Mouse (Mus musculus): ENCODE results near the gene Usp47. TPM values are rescaled to one million over a fixed set of nuclear protein-coding genes. Genes with fewer than 3 reads are reported as not detected.
A peak's percentile ranks its signal among the peaks of the same experiment; 100 is the strongest.

The Usp47 gene
- polyA plus RNA-seq, 1 experiment: 0.23 TPM

- Histone ChIP-seq H3K4me1 (ENCODE audit: control insufficient read depth) (peaks cover 38% of the 10 kb centered on the region), H3K27me3 (ENCODE audit: control insufficient read depth) (no peaks in the 10 kb centered on the region), H3K36me3 (ENCODE audit: control insufficient read depth) (peaks cover 9% of the 10 kb centered on the region), H3K9me3 (ENCODE audit: control insufficient read depth, low read length) (no peaks in the 10 kb centered on the region), H3K4me3 (replicated peaks) (peak overlapping the region; percentile 99)
- TF ChIP-seq GATA1 (IDR thresholded peaks at IDR 0.05; ENCODE audit: low read length) (no peak), TAL1 (IDR thresholded peaks at IDR 0.05; ENCODE audit: low read length) (no peak)
These were observed 1.6 kb downstream of the Usp47 start for GRCm38 (mm10) chr7:112024856-112025255.

- Histone ChIP-seq H3K4me3 (replicated peaks) (no peak overlapping the region), H3K9me3 (ENCODE audit: control insufficient read depth, low read length) (no peaks in the 10 kb centered on the region), H3K4me1 (ENCODE audit: control insufficient read depth) (peaks cover 25% of the 10 kb centered on the region), H3K36me3 (ENCODE audit: control insufficient read depth) (peaks cover 11% of the 10 kb centered on the region), H3K27me3 (ENCODE audit: control insufficient read depth) (no peaks in the 10 kb centered on the region)
- TF ChIP-seq TAL1 (IDR thresholded peaks at IDR 0.05; ENCODE audit: low read length): no peak
These were observed 7.3 kb downstream of the Usp47 start for GRCm38 (mm10) chr7:112030594-112030993.

- TF ChIP-seq GATA1 (IDR thresholded peaks at IDR 0.05; ENCODE audit: low read length): no peak
- no peak for TF ChIP-seq TAL1 (IDR thresholded peaks at IDR 0.05; ENCODE audit: low read length)
- Histone ChIP-seq H3K36me3 (ENCODE audit: control insufficient read depth) (peaks cover 2% of the 10 kb centered on the region), H3K4me3 (replicated peaks) (no peak overlapping the region), H3K4me1 (ENCODE audit: control insufficient read depth) (peaks cover 16% of the 10 kb centered on the region), H3K9me3 (ENCODE audit: control insufficient read depth, low read length) (no peaks in the 10 kb centered on the region), H3K27me3 (ENCODE audit: control insufficient read depth) (no peaks in the 10 kb centered on the region)
These were observed 12.5 kb downstream of the Usp47 start for GRCm38 (mm10) chr7:112035804-112036203.

- no peak overlapping the region for H3K4me3 ChIP-seq (replicated peaks)
- TF ChIP-seq GATA1 (IDR thresholded peaks at IDR 0.05; ENCODE audit: low read length) (no peak), TAL1 (IDR thresholded peaks at IDR 0.05; ENCODE audit: low read length) (no peak)
- no peaks in the 10 kb centered on the region for H3K9me3 ChIP-seq (ENCODE audit: control insufficient read depth, low read length)
- H3K27me3 ChIP-seq (ENCODE audit: control insufficient read depth): no peaks in the 10 kb centered on the region
- peaks cover 16% of the 10 kb centered on the region for H3K4me1 ChIP-seq (ENCODE audit: control insufficient read depth)
- peaks cover 2% of the 10 kb centered on the region; the same call in 1 of the 2 replicates for H3K36me3 ChIP-seq (ENCODE audit: control insufficient read depth)
These were observed 13.3 kb downstream of the Usp47 start for GRCm38 (mm10) chr7:112036636-112037035.

GRCm38 (mm10) chr7:112040271-112040670, 17.0 kb downstream of the Usp47 start:
- Histone ChIP-seq H3K4me1 (ENCODE audit: control insufficient read depth) (peaks cover 12% of the 10 kb centered on the region), H3K27me3 (ENCODE audit: control insufficient read depth) (no peaks in the 10 kb centered on the region), H3K9me3 (ENCODE audit: control insufficient read depth, low read length) (no peaks in the 10 kb centered on the region), H3K4me3 (replicated peaks) (no peak overlapping the region), H3K36me3 (ENCODE audit: control insufficient read depth) (no peaks in the 10 kb centered on the region)
- TF ChIP-seq GATA1 (IDR thresholded peaks at IDR 0.05; ENCODE audit: low read length): peak; percentile 31; the same call in 1 of the 2 replicates
- no peak for TF ChIP-seq TAL1 (IDR thresholded peaks at IDR 0.05; ENCODE audit: low read length)

- no peaks in the 10 kb centered on the region for H3K27me3 ChIP-seq (ENCODE audit: control insufficient read depth)
- TF ChIP-seq GATA1 (IDR thresholded peaks at IDR 0.05; ENCODE audit: low read length) (no peak), TAL1 (IDR thresholded peaks at IDR 0.05; ENCODE audit: low read length) (no peak)
- no peaks in the 10 kb centered on the region for H3K36me3 ChIP-seq (ENCODE audit: control insufficient read depth)
- H3K4me1 ChIP-seq (ENCODE audit: control insufficient read depth): peaks cover 9% of the 10 kb centered on the region
- H3K4me3 ChIP-seq (replicated peaks): no peak overlapping the region
- H3K9me3 ChIP-seq (ENCODE audit: control insufficient read depth, low read length): no peaks in the 10 kb centered on the region
These were observed 19.5 kb downstream of the Usp47 start for GRCm38 (mm10) chr7:112042758-112043157.

- Histone ChIP-seq H3K4me1 (ENCODE audit: control insufficient read depth) (peaks cover 9% of the 10 kb centered on the region), H3K36me3 (ENCODE audit: control insufficient read depth) (peaks cover 3% of the 10 kb centered on the region)
- TF ChIP-seq TAL1 (IDR thresholded peaks at IDR 0.05; ENCODE audit: low read length) (no peak), GATA1 (IDR thresholded peaks at IDR 0.05; ENCODE audit: low read length) (no peak)
These were observed 21.9 kb downstream of the Usp47 start for GRCm38 (mm10) chr7:112045249-112045648.

GRCm38 (mm10) chr7:112045794-112046388, 22.6 kb downstream of the Usp47 start:
- no peaks in the 10 kb centered on the region for H3K9me3 ChIP-seq (ENCODE audit: control insufficient read depth, low read length)
- no peak for TF ChIP-seq GATA1 (IDR thresholded peaks at IDR 0.05; ENCODE audit: low read length)
- no peak for TF ChIP-seq TAL1 (IDR thresholded peaks at IDR 0.05; ENCODE audit: low read length)
- peaks cover 3% of the 10 kb centered on the region for H3K36me3 ChIP-seq (ENCODE audit: control insufficient read depth)
- no peak overlapping the region for H3K4me3 ChIP-seq (replicated peaks)
- no peaks in the 10 kb centered on the region for H3K27me3 ChIP-seq (ENCODE audit: control insufficient read depth)
- peaks cover 6% of the 10 kb centered on the region for H3K4me1 ChIP-seq (ENCODE audit: control insufficient read depth)

More at GRCm38 (mm10) chr7:112045249-112045648, 21.9 kb downstream of the Usp47 start:
- no peaks in the 10 kb centered on the region for H3K9me3 ChIP-seq (ENCODE audit: control insufficient read depth, low read length)
- H3K27me3 ChIP-seq (ENCODE audit: control insufficient read depth): no peaks in the 10 kb centered on the region
- H3K4me3 ChIP-seq (replicated peaks): no peak overlapping the region

GRCm38 (mm10) chr7:112048643-112049042, 25.3 kb downstream of the Usp47 start:
- Histone ChIP-seq H3K4me1 (ENCODE audit: control insufficient read depth) (0 out of 2 replicates have a peak, but pooled peaks cover 2% of the 10 kb centered on the region), H3K9me3 (ENCODE audit: control insufficient read depth, low read length) (no peaks in the 10 kb centered on the region), H3K36me3 (ENCODE audit: control insufficient read depth) (peaks cover 7% of the 10 kb centered on the region), H3K27me3 (ENCODE audit: control insufficient read depth) (no peaks in the 10 kb centered on the region), H3K4me3 (replicated peaks) (no peak overlapping the region)
- TF ChIP-seq GATA1 (IDR thresholded peaks at IDR 0.05; ENCODE audit: low read length) (no peak), TAL1 (IDR thresholded peaks at IDR 0.05; ENCODE audit: low read length) (no peak)

GRCm38 (mm10) chr7:112053667-112054066, 30.4 kb downstream of the Usp47 start:
- peaks cover 38% of the 10 kb centered on the region for H3K36me3 ChIP-seq (ENCODE audit: control insufficient read depth)
- no peaks in the 10 kb centered on the region for H3K4me1 ChIP-seq (ENCODE audit: control insufficient read depth)
- H3K9me3 ChIP-seq (ENCODE audit: control insufficient read depth, low read length): no peaks in the 10 kb centered on the region
- no peaks in the 10 kb centered on the region for H3K27me3 ChIP-seq (ENCODE audit: control insufficient read depth)
- no peak for TF ChIP-seq GATA1 (IDR thresholded peaks at IDR 0.05; ENCODE audit: low read length)
- no peak for TF ChIP-seq TAL1 (IDR thresholded peaks at IDR 0.05; ENCODE audit: low read length)
- H3K4me3 ChIP-seq (replicated peaks): no peak overlapping the region

Data from erythroblast, embryonic 14.5 days (primary cell).